Mouse (Mus musculus): Measurements from ENCODE around the gene Ppp1r36.

DNA sequence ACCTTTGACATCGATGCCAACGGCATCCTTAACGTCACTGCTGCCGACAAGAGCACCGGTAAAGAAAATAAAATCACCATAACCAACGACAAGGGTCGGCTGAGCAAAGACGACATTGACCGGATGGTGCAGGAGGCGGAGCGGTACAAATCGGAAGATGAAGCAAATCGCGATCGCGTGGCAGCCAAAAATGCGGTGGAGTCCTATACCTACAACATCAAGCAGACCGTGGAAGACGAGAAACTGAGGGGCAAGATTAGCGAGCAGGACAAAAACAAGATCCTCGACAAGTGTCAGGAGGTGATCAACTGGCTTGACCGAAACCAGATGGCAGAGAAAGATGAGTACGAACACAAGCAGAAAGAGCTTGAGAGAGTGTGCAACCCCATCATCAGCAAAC, 11.4 kb upstream of the Ppp1r36 start:
- TF ChIP-seq CTCF (IDR thresholded peaks at IDR 0.05; ENCODE audit: borderline replicate concordance, control insufficient read depth, extremely low read depth, insufficient read depth, low read length, poor library complexity) (no peak), POLR2A (IDR thresholded peaks at IDR 0.05; ENCODE audit: control insufficient read depth, extremely low read depth, insufficient read depth, low read length, poor library complexity) (no peak)

Data from thymus, adult 2 months (tissue).